Mouse (Mus musculus): Measurements from ENCODE around the gene Wfikkn1.

Gene Wfikkn1

DNA sequence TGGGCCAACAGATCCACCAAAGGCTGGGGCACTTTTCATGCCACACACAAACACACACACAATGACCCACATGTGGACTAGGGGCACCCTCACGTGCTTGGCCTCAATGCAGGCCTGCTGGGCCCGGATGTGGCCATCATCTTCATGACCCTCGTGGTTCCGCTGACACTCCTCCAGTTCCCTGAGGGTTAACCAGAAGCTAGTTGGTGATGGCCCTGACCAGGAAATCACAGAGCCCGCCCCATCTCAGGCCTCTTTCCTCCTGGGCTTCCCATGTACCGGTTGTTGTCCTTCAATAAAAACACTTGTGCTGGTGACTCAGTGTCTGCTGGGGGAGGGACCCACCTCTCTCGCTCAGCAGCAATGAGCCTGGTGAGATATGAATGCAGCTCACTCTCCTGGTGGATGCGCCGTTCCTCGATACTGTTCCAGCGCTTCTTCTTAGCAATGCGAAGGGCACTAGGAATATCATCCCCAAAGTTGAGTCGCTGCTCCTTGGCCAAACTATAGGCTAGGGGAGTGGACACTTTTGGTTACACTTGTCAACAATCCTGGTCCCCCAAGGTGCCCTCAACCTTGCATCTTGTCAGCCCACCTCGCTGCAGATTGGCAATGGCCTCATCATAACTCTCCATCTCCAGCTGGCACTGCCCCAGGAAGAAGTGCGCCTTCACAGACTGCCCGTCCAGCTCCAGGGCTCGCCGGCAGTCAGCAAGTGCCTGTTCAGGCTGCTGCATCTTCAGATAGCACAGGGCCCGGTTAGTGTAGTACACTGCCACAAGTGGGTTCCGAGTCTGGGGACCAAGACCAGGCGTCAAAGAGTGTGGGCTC is 49.0 kb downstream of the Wfikkn1 start:
- DNase-seq (ENCODE audit: low read depth, low spot score): no peak
- Histone ChIP-seq H3K36me3 (ENCODE audit: control insufficient read depth, insufficient read depth, low read length, poor library complexity, severe bottlenecking) (peaks cover 6% of the 10 kb centered on the region; the same call in 1 of the 2 replicates), H3K27me3 (ENCODE audit: control insufficient read depth, insufficient read depth, low read length, poor library complexity, severe bottlenecking) (no peaks in the 10 kb centered on the region)

DNA sequence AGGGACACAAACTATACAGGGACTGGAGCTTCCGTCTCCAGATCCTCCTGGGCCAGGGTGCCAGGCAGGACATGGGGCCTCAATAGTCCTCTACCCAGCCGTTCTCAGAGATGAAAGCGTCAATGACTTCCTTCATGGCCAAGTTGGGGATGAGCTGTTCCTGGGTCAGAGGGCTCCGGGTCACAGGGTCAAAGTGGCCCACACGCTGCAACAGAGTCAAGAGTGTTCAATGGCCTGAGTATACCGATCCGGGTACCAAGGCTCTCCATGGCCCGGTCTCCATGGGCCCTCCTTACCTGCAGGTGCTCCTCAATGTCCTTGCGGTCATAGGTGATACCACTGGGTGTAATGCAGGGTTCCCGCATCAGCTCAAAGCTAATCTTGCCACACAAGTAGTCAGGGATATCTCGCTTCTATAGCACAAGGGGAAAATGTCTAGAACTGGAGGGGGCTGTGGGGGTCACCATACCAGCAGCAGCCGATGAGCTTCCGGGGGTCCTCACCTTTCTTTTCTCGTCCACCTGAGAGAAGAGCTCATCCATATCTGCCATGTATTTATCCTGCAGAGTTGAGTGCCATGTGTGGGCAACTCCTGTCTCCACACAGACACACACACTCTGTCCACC is 49.7 kb downstream of the Wfikkn1 start:
- Histone ChIP-seq H3K36me3 (ENCODE audit: control insufficient read depth, insufficient read depth, low read length, poor library complexity, severe bottlenecking) (peaks cover 6% of the 10 kb centered on the region; the same call in 1 of the 2 replicates), H3K27me3 (ENCODE audit: control insufficient read depth, insufficient read depth, low read length, poor library complexity, severe bottlenecking) (no peaks in the 10 kb centered on the region)
- DNase-seq (ENCODE audit: low read depth, low spot score): no peak

DNA sequence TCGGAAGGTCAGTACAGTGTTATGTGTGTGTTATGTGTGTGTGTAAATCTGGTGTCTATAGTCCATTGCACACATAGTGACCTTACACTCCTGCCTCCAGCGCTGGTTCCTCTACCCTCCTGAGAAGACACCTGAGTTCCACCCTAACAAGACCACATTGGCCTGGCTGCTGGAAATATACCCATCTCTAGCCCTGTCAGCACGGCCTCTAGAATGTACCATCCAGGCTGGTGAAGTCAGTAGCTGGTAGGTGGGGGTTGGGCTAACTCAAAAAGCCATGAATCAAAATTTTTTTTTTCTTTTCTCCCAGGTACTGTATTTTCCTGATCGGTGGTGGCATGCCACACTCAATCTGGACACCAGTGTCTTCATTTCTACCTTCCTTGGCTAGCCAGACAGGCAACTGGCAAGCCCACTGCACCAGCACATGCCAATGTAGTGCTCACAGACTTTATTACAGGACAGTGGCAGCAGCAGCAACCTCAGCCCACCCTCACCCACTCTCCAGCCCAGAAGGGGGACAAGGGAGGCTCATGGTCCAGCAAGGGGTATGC is 50.4 kb downstream of the Wfikkn1 start:
- no peak for DNase-seq (ENCODE audit: low read depth, low spot score)
- peaks cover 6% of the 10 kb centered on the region; the same call in 1 of the 2 replicates for H3K36me3 ChIP-seq (ENCODE audit: control insufficient read depth, insufficient read depth, low read length, poor library complexity, severe bottlenecking)
- no peaks in the 10 kb centered on the region for H3K27me3 ChIP-seq (ENCODE audit: control insufficient read depth, insufficient read depth, low read length, poor library complexity, severe bottlenecking)

DNA sequence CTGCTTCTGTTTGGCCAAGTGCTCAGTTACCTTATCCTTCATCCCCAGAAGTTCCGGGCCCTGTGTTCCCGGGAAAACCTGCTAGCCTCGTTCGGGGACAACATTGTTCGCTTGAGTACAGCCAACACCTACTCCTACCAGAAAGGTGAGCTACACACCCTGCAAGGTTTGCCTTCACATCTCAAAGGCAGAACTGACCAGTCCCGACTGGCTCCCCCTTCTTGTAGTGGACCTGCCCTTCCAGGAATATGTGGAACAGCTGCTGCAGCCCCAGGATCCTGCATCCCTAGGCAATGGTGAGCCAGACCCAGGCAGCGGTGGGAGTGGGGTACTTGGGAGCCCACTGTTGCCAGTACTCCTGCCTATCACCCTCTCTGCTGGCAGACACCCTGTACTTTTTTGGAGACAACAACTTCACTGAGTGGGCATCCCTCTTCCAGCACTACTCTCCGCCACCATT is 51.1 kb downstream of the Wfikkn1 start:
- no peaks in the 10 kb centered on the region for H3K27me3 ChIP-seq (ENCODE audit: control insufficient read depth, insufficient read depth, low read length, poor library complexity, severe bottlenecking)
- peaks cover 6% of the 10 kb centered on the region; the same call in 1 of the 2 replicates for H3K36me3 ChIP-seq (ENCODE audit: control insufficient read depth, insufficient read depth, low read length, poor library complexity, severe bottlenecking)
- no peak for DNase-seq (ENCODE audit: low read depth, low spot score)

DNA sequence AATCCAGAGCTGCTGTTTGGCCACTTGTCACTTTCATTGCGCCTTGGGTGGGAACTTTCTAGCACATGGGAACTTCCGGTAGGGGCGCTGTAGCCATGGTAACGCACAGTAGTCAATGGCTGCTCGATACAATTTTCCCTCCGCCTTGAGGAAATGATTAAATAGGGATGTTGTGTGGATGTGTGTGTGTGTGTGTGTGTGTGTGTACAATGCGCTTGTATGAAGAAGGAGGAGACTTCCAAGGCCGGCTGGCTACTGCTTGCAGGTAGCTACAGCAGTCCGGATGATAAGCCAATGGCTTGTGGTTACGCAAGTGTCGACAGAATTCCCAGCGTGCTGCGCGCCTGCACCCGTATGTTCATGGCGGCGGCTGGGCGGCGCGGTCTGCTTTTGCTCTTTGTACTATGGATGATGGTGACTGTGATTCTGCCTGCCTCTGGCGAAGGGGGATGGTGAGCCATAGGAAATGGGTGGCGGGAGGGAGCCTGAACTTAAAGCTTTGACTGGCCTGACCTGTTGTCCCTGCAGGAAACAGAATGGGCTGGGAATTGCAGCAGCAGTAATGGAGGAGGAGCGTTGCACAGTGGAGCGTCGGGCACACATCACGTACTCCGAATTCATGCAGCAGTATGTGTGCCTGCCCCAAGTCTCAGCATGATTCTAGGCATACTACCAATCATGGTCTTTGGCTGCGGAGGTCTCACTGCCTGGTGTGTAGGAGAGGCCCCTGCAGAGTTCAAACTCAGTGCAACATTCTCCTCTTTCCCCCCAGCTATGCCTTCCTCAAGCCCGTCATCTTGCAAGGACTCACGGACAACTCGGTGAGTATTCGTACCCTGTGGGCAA is 51.7 kb downstream of the Wfikkn1 start, which contains the start of gene Jmjd8:
Jmjd8 (plus strand) TSS at position 156 of the 846 bp plus-strand sequence.
- DNase-seq (ENCODE audit: low read depth, low spot score): peak; percentile 79
- peaks cover 6% of the 10 kb centered on the region; the same call in 1 of the 2 replicates for H3K36me3 ChIP-seq (ENCODE audit: control insufficient read depth, insufficient read depth, low read length, poor library complexity, severe bottlenecking)
- no peaks in the 10 kb centered on the region for H3K27me3 ChIP-seq (ENCODE audit: control insufficient read depth, insufficient read depth, low read length, poor library complexity, severe bottlenecking)

DNA sequence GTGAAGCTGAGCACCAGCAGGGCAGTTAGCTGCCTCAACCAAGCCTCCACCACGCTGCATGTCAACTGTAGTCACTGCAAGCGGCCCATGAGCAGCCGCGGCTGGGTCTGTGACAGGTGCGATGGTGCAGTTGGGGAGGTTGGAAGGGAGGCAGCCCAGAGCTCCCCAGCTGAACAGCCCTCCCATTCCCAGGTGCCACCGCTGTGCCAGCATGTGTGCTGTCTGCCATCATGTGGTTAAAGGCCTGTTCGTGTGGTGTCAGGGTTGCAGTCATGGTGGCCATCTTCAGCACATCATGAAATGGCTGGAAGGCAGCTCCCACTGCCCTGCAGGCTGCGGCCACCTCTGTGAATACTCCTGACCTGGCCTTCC is 52.4 kb downstream of the Wfikkn1 start:
- no peaks in the 10 kb centered on the region for H3K27me3 ChIP-seq (ENCODE audit: control insufficient read depth, insufficient read depth, low read length, poor library complexity, severe bottlenecking)
- DNase-seq (ENCODE audit: low read depth, low spot score): no peak

More for the DNA sequence above, 52.4 kb downstream of the Wfikkn1 start:
- peaks cover 6% of the 10 kb centered on the region; the same call in 1 of the 2 replicates for H3K36me3 ChIP-seq (ENCODE audit: control insufficient read depth, insufficient read depth, low read length, poor library complexity, severe bottlenecking)
